Mouse (Mus musculus) forebrain, embryonic 12.5 days (tissue): ENCODE measurements around the gene Gabpb2. TPM values are rescaled to one million over a fixed set of nuclear protein-coding genes. Genes with fewer than 3 reads are reported as not detected.

ENCODE experiments used
- ATAC-seq: fragments of 200-750 bp; cut with Nextera tagmentation; 2 replicates; pipeline ENCODE4 v1.8.0; 2017; ENCODE audit warnings: moderate TSS enrichment; ENCODE audit not compliant: low FRiP score
- H3K27ac ChIP-seq: fragments of 300-500 bp; sonication (generic); 2 replicates; pipeline ENCODE4 v1.5.1; 2016; ENCODE audit warnings: mild to moderate bottlenecking
- H3K27me3 ChIP-seq: fragments of 300-500 bp; sonication (generic); 2 replicates; pipeline ENCODE4 v1.6.1; 2016; ENCODE audit warnings: mild to moderate bottlenecking
- H3K36me3 ChIP-seq: fragments of 300-500 bp; sonication (generic); replicated peaks from 2 replicates; pipeline ENCODE4 v1.6.1; 2016; ENCODE audit warnings: mild to moderate bottlenecking
- H3K4me1 ChIP-seq: fragments of 300-500 bp; sonication (generic); 2 replicates; pipeline ENCODE4 v1.6.1; 2016
- H3K4me2 ChIP-seq: fragments of 300-500 bp; sonication (generic); 2 replicates; pipeline ENCODE4 v1.6.1; 2016; ENCODE audit warnings: mild to moderate bottlenecking, moderate library complexity
- H3K4me3 ChIP-seq: fragments of 300-500 bp; sonication (generic); replicated peaks from 2 replicates; pipeline ENCODE4 v1.5.1; 2016; ENCODE audit warnings: mild to moderate bottlenecking
- H3K9ac ChIP-seq: fragments of 300-500 bp; sonication (generic); 2 replicates; pipeline ENCODE4 v1.6.1; 2016; ENCODE audit warnings: mild to moderate bottlenecking
- H3K9me3 ChIP-seq: fragments of 300-500 bp; sonication (generic); 2 replicates; pipeline ENCODE4 v1.6.1; 2016
- WGBS: fragments of 180-500 bp; shearing (Covaris S2); methylation state at CpG from one replicate; pipeline ENCODE4 v1.1.7; 2016; 5-methylcytosine and 5-hydroxymethylcytosine counted together
- polyA plus RNA-seq: library from polyadenylated mRNA; unstranded; fragments of >200 nt; fragmentation: Nextera tagmentation; extraction: Ambion mirVana; gene quantifications from 2 replicates; pipeline ENCODE4 v1.2.1, GENCODE M21; 2016

Gene Gabpb2
- polyA plus RNA-seq, 1 experiment from 2014 or later, result 12.5 TPM

GRCm38 (mm10) chr3:95208286-95208685 lies 9.4 kb downstream of the Gabpb2 start:
- no peaks in the 10 kb centered on the region for H3K27me3 ChIP-seq
- H3K9ac ChIP-seq, result no peak overlapping the region
- H3K4me2 ChIP-seq, result no peak overlapping the region
- no peak overlapping the region for H3K4me3 ChIP-seq
- 90% methylated on average over 3 of the region's 4 CpGs for WGBS
- no peak overlapping the region for H3K27ac ChIP-seq
- H3K9me3 ChIP-seq, result no peaks in the 10 kb centered on the region
- no peak for ATAC-seq
- no peaks in the 10 kb centered on the region for H3K4me1 ChIP-seq
- H3K36me3 ChIP-seq, result peaks cover 53% of the 10 kb centered on the region

GRCm38 (mm10) chr3:95203880-95204279 lies 13.8 kb downstream of the Gabpb2 start:
- Histone ChIP-seq H3K27me3 (no peaks in the 10 kb centered on the region), H3K9me3 (no peaks in the 10 kb centered on the region), H3K4me1 (no peaks in the 10 kb centered on the region), H3K4me2 (no peak overlapping the region), H3K9ac (no peak overlapping the region), H3K4me3 (no peak overlapping the region), H3K36me3 (peaks cover 86% of the 10 kb centered on the region), H3K27ac (no peak overlapping the region)
- ATAC-seq, result no peak
- WGBS, result 91% methylated on average over 6 of the region's 6 CpGs

GRCm38 (mm10) chr3:95200562-95200961 lies 17.2 kb downstream of the Gabpb2 start:
- no peak overlapping the region for H3K4me2 ChIP-seq
- no peak overlapping the region for H3K27ac ChIP-seq
- no peak overlapping the region for H3K9ac ChIP-seq
- no peak for ATAC-seq
- H3K27me3 ChIP-seq, result no peaks in the 10 kb centered on the region
- no peak overlapping the region for H3K4me3 ChIP-seq
- WGBS, result 77% methylated on average over 2 of the region's 2 CpGs
- H3K36me3 ChIP-seq, result peaks cover 97% of the 10 kb centered on the region
- no peaks in the 10 kb centered on the region for H3K4me1 ChIP-seq
- H3K9me3 ChIP-seq, result no peaks in the 10 kb centered on the region

GRCm38 (mm10) chr3:95200132-95200531 lies 17.6 kb downstream of the Gabpb2 start:
- peaks cover 97% of the 10 kb centered on the region for H3K36me3 ChIP-seq
- WGBS, result 83% methylated on average over 7 of the region's 7 CpGs
- H3K9me3 ChIP-seq, result no peaks in the 10 kb centered on the region
- no peaks in the 10 kb centered on the region for H3K27me3 ChIP-seq
- no peak overlapping the region for H3K4me3 ChIP-seq
- H3K27ac ChIP-seq, result no peak overlapping the region
- no peak for ATAC-seq
- no peaks in the 10 kb centered on the region for H3K4me1 ChIP-seq
- no peak overlapping the region for H3K4me2 ChIP-seq
- H3K9ac ChIP-seq, result no peak overlapping the region

GRCm38 (mm10) chr3:95199101-95199500 lies 18.6 kb downstream of the Gabpb2 start:
- no peak overlapping the region for H3K27ac ChIP-seq
- ATAC-seq, result no peak
- H3K9me3 ChIP-seq, result no peaks in the 10 kb centered on the region
- H3K9ac ChIP-seq, result no peak overlapping the region
- no peaks in the 10 kb centered on the region for H3K4me1 ChIP-seq
- WGBS, result 75% methylated on average over 1 of the region's 1 CpGs
- no peak overlapping the region for H3K4me2 ChIP-seq
- peaks cover 95% of the 10 kb centered on the region for H3K36me3 ChIP-seq
- H3K4me3 ChIP-seq, result no peak overlapping the region
- H3K27me3 ChIP-seq, result no peaks in the 10 kb centered on the region

GRCm38 (mm10) chr3:95195772-95196171 lies 21.9 kb downstream of the Gabpb2 start:
- Histone ChIP-seq H3K27me3 (no peaks in the 10 kb centered on the region), H3K4me3 (no peak overlapping the region), H3K4me1 (no peaks in the 10 kb centered on the region), H3K9me3 (no peaks in the 10 kb centered on the region), H3K36me3 (peaks cover 78% of the 10 kb centered on the region), H3K9ac (no peak overlapping the region), H3K4me2 (no peak overlapping the region), H3K27ac (no peak overlapping the region)
- WGBS, result 95% methylated on average over 2 of the region's 2 CpGs
- no peak for ATAC-seq

- no peak for ATAC-seq
- Histone ChIP-seq H3K27me3 (no peaks in the 10 kb centered on the region), H3K27ac (no peak overlapping the region), H3K4me2 (no peak overlapping the region), H3K4me3 (no peak overlapping the region), H3K4me1 (no peaks in the 10 kb centered on the region), H3K9ac (no peak overlapping the region), H3K36me3 (peaks cover 75% of the 10 kb centered on the region), H3K9me3 (no peaks in the 10 kb centered on the region)
- WGBS, result 81% methylated on average over 6 of the region's 6 CpGs
Measured at GRCm38 (mm10) chr3:95194721-95195135, 23.0 kb downstream of the Gabpb2 start.

GRCm38 (mm10) chr3:95186888-95187287 lies 30.8 kb downstream of the Gabpb2 start:
- H3K27ac ChIP-seq, result no peak overlapping the region
- H3K27me3 ChIP-seq, result no peaks in the 10 kb centered on the region
- H3K4me2 ChIP-seq, result no peak overlapping the region
- no peak overlapping the region for H3K9ac ChIP-seq
- H3K4me3 ChIP-seq, result no peak overlapping the region
- no peaks in the 10 kb centered on the region for H3K9me3 ChIP-seq
- no peak for ATAC-seq
- H3K4me1 ChIP-seq, result no peaks in the 10 kb centered on the region
- WGBS, result 89% methylated on average over 6 of the region's 6 CpGs
- H3K36me3 ChIP-seq, result peaks cover 65% of the 10 kb centered on the region

GRCm38 (mm10) chr3:95186100-95186499 lies 31.6 kb downstream of the Gabpb2 start:
- Histone ChIP-seq H3K27me3 (no peaks in the 10 kb centered on the region), H3K4me1 (no peaks in the 10 kb centered on the region), H3K4me2 (no peak overlapping the region), H3K4me3 (no peak overlapping the region), H3K36me3 (peaks cover 67% of the 10 kb centered on the region), H3K9ac (no peak overlapping the region), H3K9me3 (no peaks in the 10 kb centered on the region), H3K27ac (no peak overlapping the region)
- 88% methylated on average over 2 of the region's 2 CpGs for WGBS
- no peak for ATAC-seq

GRCm38 (mm10) chr3:95184796-95185577 lies 32.7 kb downstream of the Gabpb2 start:
- Histone ChIP-seq H3K4me1 (no peaks in the 10 kb centered on the region), H3K27ac (no peak overlapping the region), H3K9ac (no peak overlapping the region), H3K4me2 (no peak overlapping the region), H3K9me3 (no peaks in the 10 kb centered on the region), H3K4me3 (no peak overlapping the region), H3K36me3 (peaks cover 63% of the 10 kb centered on the region), H3K27me3 (no peaks in the 10 kb centered on the region)
- no peak for ATAC-seq
- 89% methylated on average over 9 of the region's 9 CpGs for WGBS

- H3K4me2 ChIP-seq, result no peak overlapping the region
- H3K27ac ChIP-seq, result no peak overlapping the region
- no peaks in the 10 kb centered on the region for H3K4me1 ChIP-seq
- no peak for ATAC-seq
- H3K9ac ChIP-seq, result no peak overlapping the region
- H3K36me3 ChIP-seq, result peaks cover 33% of the 10 kb centered on the region
- WGBS, result 55% methylated on average over 1 of the region's 1 CpGs
- no peaks in the 10 kb centered on the region for H3K9me3 ChIP-seq
- no peaks in the 10 kb centered on the region for H3K27me3 ChIP-seq
- no peak overlapping the region for H3K4me3 ChIP-seq
Measured at GRCm38 (mm10) chr3:95181841-95182240, 35.9 kb downstream of the Gabpb2 start.

GRCm38 (mm10) chr3:95179890-95180289 lies 37.8 kb downstream of the Gabpb2 start:
- Histone ChIP-seq H3K9me3 (no peaks in the 10 kb centered on the region), H3K36me3 (peaks cover 16% of the 10 kb centered on the region; the same call in 1 of the 2 replicates), H3K4me2 (no peak overlapping the region), H3K27me3 (no peaks in the 10 kb centered on the region), H3K27ac (no peak overlapping the region), H3K9ac (no peak overlapping the region), H3K4me1 (no peaks in the 10 kb centered on the region), H3K4me3 (no peak overlapping the region)
- 80% methylated on average over 3 of the region's 3 CpGs for WGBS
- no peak for ATAC-seq

- no peak overlapping the region for H3K9ac ChIP-seq
Measured at GRCm38 (mm10) chr3:95178948-95179347, 38.8 kb downstream of the Gabpb2 start.

More at GRCm38 (mm10) chr3:95178948-95179347, 38.8 kb downstream of the Gabpb2 start:
- no peaks in the 10 kb centered on the region for H3K9me3 ChIP-seq
- no peak overlapping the region for H3K4me3 ChIP-seq
- H3K4me1 ChIP-seq, result peaks cover 3% of the 10 kb centered on the region
- peaks cover 5% of the 10 kb centered on the region for H3K27me3 ChIP-seq
- no peak overlapping the region for H3K27ac ChIP-seq
- no peak overlapping the region for H3K4me2 ChIP-seq
- ATAC-seq, result no peak
- 91% methylated on average over 5 of the region's 5 CpGs for WGBS
- H3K36me3 ChIP-seq, result peaks cover 9% of the 10 kb centered on the region; the same call in 1 of the 2 replicates
